In the genomic region with DNA sequence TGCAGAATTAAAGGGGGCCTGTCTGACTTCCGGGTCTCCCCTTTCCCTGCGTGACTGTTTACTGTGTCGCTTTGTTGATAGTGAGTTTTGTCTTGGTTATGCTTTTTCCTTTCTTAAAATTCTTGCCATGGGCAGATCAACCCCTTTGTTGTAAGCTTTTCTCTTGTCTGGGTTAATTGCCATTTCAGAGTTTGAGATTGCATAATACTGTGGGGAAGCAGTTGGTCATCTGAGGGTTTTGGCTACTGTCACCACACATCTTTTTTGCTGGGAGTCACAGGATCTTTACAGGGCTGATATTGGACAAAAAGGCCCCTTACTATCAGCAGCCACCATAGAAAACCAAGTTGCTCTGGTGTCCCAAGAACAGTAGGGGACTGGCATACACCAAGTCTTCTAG, we compare ENCODE assay signal across 16 mouse cellular contexts.
"Had no signal": no experiment of that assay in that cellular context is flagged by ENCODE, and none has a peak within 500 bp of the region (broad histone marks: within the 10 kb centered on the region; RNA-seq: fewer than 3 reads in every experiment).

No protein-coding gene starts in this region.

- H3K9me3 ChIP-seq: midbrain, embryonic 13.5 days; midbrain, embryonic 15.5 days; neural tube, embryonic 13.5 days; stomach, embryonic 15.5 days had no signal

- H3K27me3 ChIP-seq: megakaryocyte, embryonic 14.5 days; midbrain, embryonic 13.5 days; midbrain, embryonic 15.5 days; neural tube, embryonic 13.5 days; stomach, embryonic 15.5 days had no signal

- ATAC-seq: midbrain, embryonic 13.5 days; midbrain, embryonic 15.5 days had no signal

- H3K4me2 ChIP-seq: lung, embryonic 14.5 days; midbrain, embryonic 11.5 days; midbrain, embryonic 13.5 days; midbrain, embryonic 15.5 days; neural tube, embryonic 13.5 days; stomach, embryonic 15.5 days had no signal

- DNase-seq: lung, adult 18-20 months; lung, embryonic 14.5 days; lung, postnatal 10 days; lung, postnatal 4 days; right cerebral cortex, postnatal 14 days; thymus, adult 2 months; thymus, postnatal 25 days; thymus, postnatal 4 days had no signal

- H3K36me3 ChIP-seq: midbrain, embryonic 13.5 days; midbrain, embryonic 15.5 days; neural tube, embryonic 13.5 days; stomach, embryonic 15.5 days had no signal

- H3K4me3 ChIP-seq: megakaryocyte, embryonic 14.5 days; midbrain, embryonic 13.5 days; midbrain, embryonic 15.5 days; neural tube, embryonic 13.5 days; stomach, embryonic 15.5 days had no signal

- H3K4me1 ChIP-seq: megakaryocyte, embryonic 14.5 days; midbrain, embryonic 13.5 days; midbrain, embryonic 15.5 days; neural tube, embryonic 13.5 days; stomach, embryonic 15.5 days had no signal

- H3K27ac ChIP-seq: liver, embryonic 14.5 days; midbrain, embryonic 13.5 days; midbrain, embryonic 15.5 days; neural tube, embryonic 13.5 days; stomach, embryonic 15.5 days; stomach, postnatal 0 days had no signal

- H3K9ac ChIP-seq: liver, embryonic 14.5 days; lung, embryonic 14.5 days; midbrain, embryonic 13.5 days; midbrain, embryonic 15.5 days; neural tube, embryonic 13.5 days; stomach, embryonic 15.5 days had no signal
